Mouse (Mus musculus): ENCODE results near the gene Epha8. TPM values are rescaled to one million over a fixed set of nuclear protein-coding genes. Genes with fewer than 3 reads are reported as not detected.
A peak's percentile ranks its signal among the peaks of the same experiment; 100 is the strongest.

Gene Epha8
- polyA plus RNA-seq (2014; fragmentation: Nextera tagmentation; extraction: Ambion mirVana): 1.4 and 1.7 TPM in 2 replicates

DNA sequence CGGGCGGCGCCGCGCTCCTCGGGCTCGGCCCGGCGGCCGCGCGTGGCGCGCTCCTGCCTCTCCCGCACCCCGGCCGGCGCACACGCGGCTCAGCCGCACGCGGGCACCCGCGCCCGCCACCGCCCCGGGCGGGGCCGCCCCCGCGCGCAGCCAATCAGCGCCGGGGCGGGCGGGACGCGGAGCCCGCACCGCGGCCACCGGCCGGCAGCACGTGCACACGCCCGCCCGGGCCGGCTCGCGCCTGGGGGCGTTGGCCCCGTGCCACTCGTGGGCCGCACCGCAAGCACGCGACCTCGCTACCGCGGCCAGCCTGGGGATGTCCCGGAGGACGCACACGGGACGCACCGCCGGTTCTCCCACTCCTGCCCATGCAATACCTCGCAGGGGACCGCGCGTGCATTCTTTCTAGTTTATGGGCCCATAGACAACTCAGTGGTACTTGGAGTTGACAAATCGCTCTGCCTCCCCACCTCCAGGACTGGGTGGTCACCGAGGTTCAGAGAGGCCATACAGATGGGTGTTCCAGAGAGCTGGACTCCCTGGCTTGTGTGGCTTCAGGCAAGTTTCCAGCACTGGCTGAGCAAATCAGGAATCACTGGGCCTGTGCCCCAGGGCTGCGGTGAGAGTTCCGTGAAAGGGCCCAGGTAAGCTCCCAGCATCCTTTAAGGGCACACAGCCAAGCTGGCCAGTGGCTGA lies at the start of gene Epha8:
Gene Epha8 (minus strand): TSS at position 66 of the 696 bp plus-strand sequence.
- H3K4me1 ChIP-seq (ENCODE audit: control insufficient read depth, insufficient read depth, low read length): no peaks in the 10 kb centered on the region
- peak; percentile 22; the same call in 1 of the 2 replicates for ATAC-seq (ENCODE audit: low read depth)
- H3K9me3 ChIP-seq (ENCODE audit: control insufficient read depth, low read length): no peaks in the 10 kb centered on the region
- WGBS: 5% methylated on average over 20 of the region's 75 CpGs
- no peaks in the 10 kb centered on the region for H3K36me3 ChIP-seq (ENCODE audit: control insufficient read depth, insufficient read depth, low read length)
- H3K27ac ChIP-seq (replicated peaks; ENCODE audit: low read depth, low read length): no peak within 1 kb of the TSS
- no peak for DNase-seq (ENCODE audit: low spot score)
- H3K9ac ChIP-seq (ENCODE audit: low read depth, low read length): peak within 1 kb of the TSS; percentile 49
- H3K4me3 ChIP-seq (ENCODE audit: low read depth, low read length): peak within 1 kb of the TSS; percentile 41
- H3K4me2 ChIP-seq (ENCODE audit: low read depth, low read length): peak within 1 kb of the TSS; percentile 91
- H3K27me3 ChIP-seq (replicated peaks; ENCODE audit: control insufficient read depth, insufficient read depth, low read length): peaks cover 62% of the 10 kb centered on the region

DNA sequence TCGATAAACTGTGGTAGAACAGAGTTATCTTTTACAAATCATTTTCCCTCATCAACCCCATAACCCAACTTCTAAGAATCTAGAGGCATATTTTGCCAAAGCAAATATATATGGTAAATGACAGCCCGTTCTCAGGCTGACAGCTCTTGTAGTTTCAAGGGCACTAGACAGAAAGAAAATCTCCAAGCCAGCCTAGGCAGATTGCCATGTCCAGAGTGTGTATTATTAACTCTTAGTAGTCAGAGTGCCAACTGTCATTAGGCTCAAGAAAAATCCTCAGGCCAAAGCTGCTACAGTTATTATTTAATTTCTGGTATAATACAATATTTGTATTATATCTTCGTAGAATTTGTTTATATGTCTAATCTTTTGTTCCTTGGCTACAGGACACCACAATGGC lies 45.2 kb upstream of the Epha8 start:
- no peak for DNase-seq (ENCODE audit: low spot score)
- peaks cover 22% of the 10 kb centered on the region for H3K36me3 ChIP-seq (ENCODE audit: control insufficient read depth, insufficient read depth, low read length)

GRCm38 (mm10) chr4:137001020-137001419 lies 44.4 kb upstream of the Epha8 start:
- Histone ChIP-seq H3K4me2 (ENCODE audit: low read depth, low read length) (no peak overlapping the region), H3K36me3 (ENCODE audit: control insufficient read depth, insufficient read depth, low read length) (peaks cover 23% of the 10 kb centered on the region), H3K4me1 (ENCODE audit: control insufficient read depth, insufficient read depth, low read length) (no peaks in the 10 kb centered on the region), H3K9ac (ENCODE audit: low read depth, low read length) (no peak overlapping the region), H3K9me3 (ENCODE audit: control insufficient read depth, low read length) (no peaks in the 10 kb centered on the region), H3K27me3 (replicated peaks; ENCODE audit: control insufficient read depth, insufficient read depth, low read length) (no peaks in the 10 kb centered on the region), H3K4me3 (ENCODE audit: low read depth, low read length) (no peak overlapping the region), H3K27ac (replicated peaks; ENCODE audit: low read depth, low read length) (no peak overlapping the region)
- WGBS: 90% methylated on average over 7 of the region's 7 CpGs
- ATAC-seq (ENCODE audit: low read depth) (no peak), DNase-seq (ENCODE audit: low spot score) (no peak)

More for the DNA sequence above, 45.2 kb upstream of the Epha8 start:
- Histone ChIP-seq H3K27ac (replicated peaks; ENCODE audit: low read depth, low read length) (no peak overlapping the region), H3K27me3 (replicated peaks; ENCODE audit: control insufficient read depth, insufficient read depth, low read length) (no peaks in the 10 kb centered on the region), H3K9ac (ENCODE audit: low read depth, low read length) (no peak overlapping the region), H3K4me1 (ENCODE audit: control insufficient read depth, insufficient read depth, low read length) (no peaks in the 10 kb centered on the region), H3K4me3 (ENCODE audit: low read depth, low read length) (no peak overlapping the region), H3K9me3 (ENCODE audit: control insufficient read depth, low read length) (no peaks in the 10 kb centered on the region), H3K4me2 (ENCODE audit: low read depth, low read length) (no peak overlapping the region)
- WGBS: 67% methylated on average over 3 of the region's 3 CpGs
- no peak for ATAC-seq (ENCODE audit: low read depth)

- H3K9me3 ChIP-seq (ENCODE audit: control insufficient read depth, low read length): no peaks in the 10 kb centered on the region
- no peak overlapping the region for H3K27ac ChIP-seq (replicated peaks; ENCODE audit: low read depth, low read length)
- H3K9ac ChIP-seq (ENCODE audit: low read depth, low read length): no peak overlapping the region
- 90% methylated on average over 7 of the region's 7 CpGs for WGBS
- H3K4me2 ChIP-seq (ENCODE audit: low read depth, low read length): no peak overlapping the region
- no peaks in the 10 kb centered on the region for H3K27me3 ChIP-seq (replicated peaks; ENCODE audit: control insufficient read depth, insufficient read depth, low read length)
- no peak for DNase-seq (ENCODE audit: low spot score)
- H3K36me3 ChIP-seq (ENCODE audit: control insufficient read depth, insufficient read depth, low read length): peaks cover 46% of the 10 kb centered on the region
- ATAC-seq (ENCODE audit: low read depth): no peak
- no peak overlapping the region for H3K4me3 ChIP-seq (ENCODE audit: low read depth, low read length)
- no peaks in the 10 kb centered on the region for H3K4me1 ChIP-seq (ENCODE audit: control insufficient read depth, insufficient read depth, low read length)
Measured at GRCm38 (mm10) chr4:136998371-136998770, 41.8 kb upstream of the Epha8 start.

DNA sequence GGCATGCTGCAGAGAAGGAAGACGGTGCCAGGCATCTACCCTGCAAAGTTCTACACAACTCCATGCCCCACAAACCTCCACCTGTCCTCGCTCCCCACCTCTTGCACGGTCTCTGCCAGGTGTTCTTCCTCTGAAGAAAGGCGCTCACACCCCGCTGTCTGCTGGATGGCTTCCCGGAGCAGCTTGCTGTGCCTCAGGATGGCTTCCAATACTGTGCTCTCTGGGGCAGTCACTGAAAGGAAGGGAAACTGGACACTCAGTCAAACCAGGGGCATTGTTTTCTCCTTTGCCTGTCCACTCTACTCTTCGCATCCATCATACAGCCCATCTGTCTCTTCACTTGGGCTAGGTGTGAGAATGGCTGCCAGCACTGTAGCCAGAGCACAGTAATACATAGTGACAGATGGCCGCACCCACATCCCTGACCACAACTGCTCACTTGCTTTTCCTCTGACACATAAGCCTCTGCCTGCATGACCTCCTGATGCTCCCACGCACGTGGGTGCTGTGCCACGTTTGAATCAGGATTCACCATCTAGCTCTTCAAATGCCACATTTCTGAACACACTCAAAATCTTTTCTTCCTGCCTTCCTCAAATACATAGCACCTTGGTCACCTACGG lies 41.2 kb upstream of the Epha8 start:
- Histone ChIP-seq H3K36me3 (ENCODE audit: control insufficient read depth, insufficient read depth, low read length) (peaks cover 46% of the 10 kb centered on the region), H3K9me3 (ENCODE audit: control insufficient read depth, low read length) (no peaks in the 10 kb centered on the region), H3K4me2 (ENCODE audit: low read depth, low read length) (no peak overlapping the region), H3K27ac (replicated peaks; ENCODE audit: low read depth, low read length) (no peak overlapping the region), H3K4me1 (ENCODE audit: control insufficient read depth, insufficient read depth, low read length) (no peaks in the 10 kb centered on the region), H3K4me3 (ENCODE audit: low read depth, low read length) (no peak overlapping the region), H3K27me3 (replicated peaks; ENCODE audit: control insufficient read depth, insufficient read depth, low read length) (no peaks in the 10 kb centered on the region), H3K9ac (ENCODE audit: low read depth, low read length) (no peak overlapping the region)
- WGBS: 91% methylated on average over 12 of the region's 12 CpGs
- ATAC-seq (ENCODE audit: low read depth) (no peak), DNase-seq (ENCODE audit: low spot score) (no peak)

- Histone ChIP-seq H3K4me3 (ENCODE audit: low read depth, low read length) (no peak overlapping the region), H3K4me2 (ENCODE audit: low read depth, low read length) (no peak overlapping the region), H3K36me3 (ENCODE audit: control insufficient read depth, insufficient read depth, low read length) (peaks cover 46% of the 10 kb centered on the region), H3K9me3 (ENCODE audit: control insufficient read depth, low read length) (no peaks in the 10 kb centered on the region), H3K4me1 (ENCODE audit: control insufficient read depth, insufficient read depth, low read length) (no peaks in the 10 kb centered on the region), H3K27me3 (replicated peaks; ENCODE audit: control insufficient read depth, insufficient read depth, low read length) (no peaks in the 10 kb centered on the region), H3K9ac (ENCODE audit: low read depth, low read length) (no peak overlapping the region), H3K27ac (replicated peaks; ENCODE audit: low read depth, low read length) (no peak overlapping the region)
- WGBS: 69% methylated on average over 7 of the region's 7 CpGs
- DNase-seq (ENCODE audit: low spot score) (no peak), ATAC-seq (ENCODE audit: low read depth) (no peak)
Measured at GRCm38 (mm10) chr4:136996933-136997332, 40.3 kb upstream of the Epha8 start.

DNA sequence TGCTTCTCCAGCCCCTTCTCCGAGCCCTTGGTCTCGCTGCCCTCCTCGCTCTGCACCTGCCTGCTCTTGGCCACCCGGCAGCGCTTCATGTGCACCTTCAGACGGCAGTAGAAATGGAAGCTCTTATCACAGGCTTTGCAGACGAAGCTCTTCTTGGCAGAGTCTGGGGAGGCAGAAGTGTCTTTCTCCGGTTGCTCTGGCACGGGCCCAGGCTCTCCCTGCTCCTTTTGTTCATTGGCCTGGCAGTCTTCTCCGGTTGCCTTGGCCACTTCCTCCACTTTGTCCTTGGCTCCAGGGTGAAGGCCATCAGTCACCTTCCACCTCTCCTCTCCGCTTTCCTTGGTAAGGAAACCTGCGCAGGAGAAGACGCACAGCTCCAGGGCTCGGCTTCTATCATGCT lies 38.7 kb upstream of the Epha8 start:
- Histone ChIP-seq H3K36me3 (ENCODE audit: control insufficient read depth, insufficient read depth, low read length) (peaks cover 46% of the 10 kb centered on the region), H3K4me3 (ENCODE audit: low read depth, low read length) (no peak overlapping the region), H3K27me3 (replicated peaks; ENCODE audit: control insufficient read depth, insufficient read depth, low read length) (no peaks in the 10 kb centered on the region), H3K4me2 (ENCODE audit: low read depth, low read length) (no peak overlapping the region), H3K4me1 (ENCODE audit: control insufficient read depth, insufficient read depth, low read length) (no peaks in the 10 kb centered on the region), H3K27ac (replicated peaks; ENCODE audit: low read depth, low read length) (no peak overlapping the region), H3K9me3 (ENCODE audit: control insufficient read depth, low read length) (no peaks in the 10 kb centered on the region), H3K9ac (ENCODE audit: low read depth, low read length) (no peak overlapping the region)
- WGBS: 91% methylated on average over 14 of the region's 14 CpGs
- ATAC-seq (ENCODE audit: low read depth) (no peak), DNase-seq (ENCODE audit: low spot score) (no peak)

DNA sequence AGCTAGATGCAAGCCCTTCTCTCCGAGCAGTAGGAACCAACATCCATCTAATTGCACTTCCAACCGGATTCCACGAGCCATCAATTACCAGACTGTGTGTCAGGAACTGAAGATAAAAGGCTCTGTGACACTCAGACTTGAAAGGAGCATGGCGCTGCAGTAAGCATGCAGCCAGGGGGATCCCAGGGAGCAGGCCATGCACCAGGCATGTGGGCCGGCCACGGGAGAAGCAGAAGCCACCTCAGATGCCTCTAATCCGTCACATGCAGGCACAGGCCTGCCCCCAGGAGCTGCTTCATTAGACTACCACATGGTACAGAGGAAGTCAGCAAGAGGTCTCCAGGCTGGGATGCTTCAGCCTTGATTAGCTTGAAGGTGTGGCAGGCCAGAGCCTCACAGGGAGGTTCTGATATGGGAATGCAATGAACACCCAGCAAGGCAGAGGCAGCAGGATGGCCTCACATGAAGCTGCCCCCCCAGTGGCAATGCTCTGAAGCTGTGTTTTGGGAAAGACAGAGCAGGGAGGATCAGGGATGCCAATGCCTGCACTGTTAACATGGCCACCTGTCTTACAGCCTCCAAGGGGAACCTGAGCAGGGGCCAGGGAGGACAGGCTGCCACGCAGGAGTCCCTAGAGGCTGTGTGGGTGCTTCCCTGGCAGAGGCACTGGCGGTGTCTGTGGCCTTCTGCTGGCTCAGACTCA lies 25.5 kb upstream of the Epha8 start:
- no peaks in the 10 kb centered on the region for H3K4me1 ChIP-seq (ENCODE audit: control insufficient read depth, insufficient read depth, low read length)
- H3K9me3 ChIP-seq (ENCODE audit: control insufficient read depth, low read length): no peaks in the 10 kb centered on the region
- H3K36me3 ChIP-seq (ENCODE audit: control insufficient read depth, insufficient read depth, low read length): peaks cover 4% of the 10 kb centered on the region; the same call in 1 of the 2 replicates
- H3K27ac ChIP-seq (replicated peaks; ENCODE audit: low read depth, low read length): no peak overlapping the region
- ATAC-seq (ENCODE audit: low read depth) (no peak), DNase-seq (ENCODE audit: low spot score) (no peak)
- no peaks in the 10 kb centered on the region for H3K27me3 ChIP-seq (replicated peaks; ENCODE audit: control insufficient read depth, insufficient read depth, low read length)
- H3K4me2 ChIP-seq (ENCODE audit: low read depth, low read length): no peak overlapping the region
- no peak overlapping the region for H3K4me3 ChIP-seq (ENCODE audit: low read depth, low read length)
- no peak overlapping the region for H3K9ac ChIP-seq (ENCODE audit: low read depth, low read length)
- WGBS: 62% methylated on average over 9 of the region's 9 CpGs

Measured in embryonic facial prominence, embryonic 14.5 days (tissue).